ENCODE assay signal across 8 mouse cellular contexts in the genomic region with DNA sequence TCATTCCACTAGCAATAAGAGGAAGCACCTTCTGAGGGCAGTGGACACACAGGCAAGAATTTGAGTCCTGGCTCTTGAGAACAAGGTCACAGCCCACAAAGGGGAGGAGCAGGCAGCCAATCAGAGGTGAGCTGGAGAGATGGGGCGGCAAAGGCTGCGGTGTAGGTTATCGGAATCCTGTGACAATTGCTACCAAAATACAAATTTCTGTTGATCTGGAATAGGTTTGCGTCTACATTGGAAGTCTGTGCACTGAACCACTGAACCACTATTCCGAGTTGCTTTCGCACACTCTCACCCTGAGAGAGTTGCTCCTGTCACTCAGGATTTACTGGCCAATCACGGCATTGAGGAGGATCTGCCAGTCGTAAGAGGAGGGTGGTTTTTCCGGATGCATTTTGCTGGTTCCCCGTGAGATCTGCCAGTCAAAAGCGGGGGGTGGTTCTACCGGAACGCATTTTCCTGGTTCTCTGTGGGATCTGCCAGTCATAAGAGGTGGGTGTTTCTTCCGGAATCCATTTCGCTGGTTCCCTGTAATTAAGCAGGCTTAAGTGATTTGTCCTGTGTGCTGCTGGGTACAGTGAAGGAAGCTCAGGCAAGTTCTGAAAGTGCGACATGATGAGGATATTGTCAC. TPM values are rescaled to one million over a fixed set of nuclear protein-coding genes. Genes with fewer than 3 reads are reported as not detected.
DNase-seq lines count a peak whose midpoint lies in the region; ATAC-seq and TF ChIP-seq lines count a peak whose summit lies in the region.
"Not testable (repeated sequence)": the region's sequence is repeated elsewhere in the genome, so short reads cannot be mapped to it uniquely, and the experiment has no call there.

No protein-coding gene starts in this region.

- TF ChIP-seq POLR2A in ES-Bruce4 (IDR thresholded peaks at IDR 0.05; ENCODE audit: insufficient read depth, low read length), result not testable (repeated sequence)

- intact Hi-C loops in heart, postnatal 10 days (cut with DNase I), result loop anchor here (10.0 kb wide), 1 partner anchor 370 kb away; the partner anchor contains the start of gene Riok2

- peak overlapping the region; percentile 73 for H3K9ac ChIP-seq in ES-Bruce4 (ENCODE audit: low read depth, poor library complexity, severe bottlenecking)
- peak overlapping the region; percentile 35 for H3K9ac ChIP-seq in forebrain, embryonic 13.5 days
- peak overlapping the region; percentile 50 for H3K9ac ChIP-seq in liver, postnatal 0 days (replicated peaks)
- peak overlapping the region; percentile 39; the same call in 1 of the 2 replicates for H3K9ac ChIP-seq in neural tube, embryonic 14.5 days (replicated peaks; ENCODE audit: low read depth, low read length)

- not testable (repeated sequence) for H3K9me3 ChIP-seq in ES-Bruce4 (replicated peaks; ENCODE audit: control insufficient read depth, insufficient read depth, low read length, poor library complexity, severe bottlenecking); forebrain, embryonic 13.5 days (replicated peaks); liver, postnatal 0 days (ENCODE audit: low read length); neural tube, embryonic 14.5 days (ENCODE audit: control insufficient read depth, low read length)

- H3K27me3 ChIP-seq in ES-Bruce4 (ENCODE audit: control insufficient read depth, insufficient read depth, low read length, poor library complexity, severe bottlenecking); forebrain, embryonic 13.5 days; liver, postnatal 0 days (ENCODE audit: insufficient read depth, low read length); neural tube, embryonic 14.5 days (ENCODE audit: control insufficient read depth, insufficient read depth, low read length): not testable (repeated sequence)

- WGBS in forebrain, embryonic 13.5 days, result 1% methylated on average over 16 of the region's 16 CpGs
- WGBS in large intestine, adult 2 months, result 1% methylated on average over 16 of the region's 16 CpGs
- WGBS in liver, postnatal 0 days (ENCODE audit: insufficient replicate concordance), result 3% methylated on average over 16 of the region's 16 CpGs
- WGBS in neural tube, embryonic 14.5 days, result 4% methylated on average over 16 of the region's 16 CpGs

- peak overlapping the region; percentile 55 for H3K4me2 ChIP-seq in forebrain, embryonic 13.5 days
- peak overlapping the region; percentile 62 for H3K4me2 ChIP-seq in liver, postnatal 0 days (ENCODE audit: low read depth, low read length)
- H3K4me2 ChIP-seq in neural tube, embryonic 14.5 days (ENCODE audit: low read depth, low read length), result peak overlapping the region; percentile 55

- H3K36me3 ChIP-seq in ES-Bruce4 (ENCODE audit: control insufficient read depth, insufficient read depth, low read length, poor library complexity, severe bottlenecking); forebrain, embryonic 13.5 days (ENCODE audit: poor library complexity, severe bottlenecking); liver, postnatal 0 days (replicated peaks; ENCODE audit: insufficient read depth, low read length); neural tube, embryonic 14.5 days (ENCODE audit: control insufficient read depth, insufficient read depth, low read length): not testable (repeated sequence)

- peak; percentile 93 to 94 for DNase-seq in heart, postnatal 10 days
- DNase-seq in large intestine, adult 2 months (ENCODE audit: low read depth, low spot score), result peak; percentile 90
- DNase-seq in liver, postnatal 0 days, result peak; percentile 87
- peak; percentile 81 for DNase-seq in testis, postnatal 10 days (ENCODE audit: low spot score)

- not testable (repeated sequence) for H3K27ac ChIP-seq in ES-Bruce4 (ENCODE audit: insufficient read depth, low read length); forebrain, embryonic 13.5 days; neural tube, embryonic 14.5 days (ENCODE audit: low read depth, low read length)
- H3K27ac ChIP-seq in liver, postnatal 0 days (ENCODE audit: low read depth), result peak overlapping the region; percentile 52

- not testable (repeated sequence) for TF ChIP-seq CTCF in ES-Bruce4 (IDR thresholded peaks at IDR 0.05; ENCODE audit: low read depth, low read length)
- peak; percentile 25; the same call in 1 of the 2 replicates for TF ChIP-seq CTCF in liver, postnatal 0 days (IDR thresholded peaks at IDR 0.05; ENCODE audit: low read depth)

- ATAC-seq in cerebellum, adult (ENCODE audit: insufficient number of reproducible peaks, low FRiP score, low TSS enrichment), result peak; percentile 100
- peak; percentile 100 for ATAC-seq in forebrain, embryonic 13.5 days
- ATAC-seq in liver, postnatal 0 days, result peak; percentile 100
- ATAC-seq in neural tube, embryonic 14.5 days (ENCODE audit: low read depth), result peak; percentile 100

- not testable (repeated sequence) for H3K4me1 ChIP-seq in ES-Bruce4 (ENCODE audit: control insufficient read depth, insufficient read depth, low read length); forebrain, embryonic 13.5 days; liver, postnatal 0 days (ENCODE audit: insufficient read depth); neural tube, embryonic 14.5 days (ENCODE audit: control insufficient read depth, insufficient read depth, low read length)

- TF ChIP-seq EP300 in ES-Bruce4 (IDR thresholded peaks at IDR 0.05; ENCODE audit: insufficient read depth, low read depth, low read length); liver, postnatal 0 days (IDR thresholded peaks at IDR 0.05; ENCODE audit: low read depth): not testable (repeated sequence)

- H3K4me3 ChIP-seq in ES-Bruce4 (ENCODE audit: low read depth, low read length), result peak overlapping the region; percentile 87
- H3K4me3 ChIP-seq in forebrain, embryonic 13.5 days, result peak overlapping the region; percentile 42
- peak overlapping the region; percentile 52 for H3K4me3 ChIP-seq in liver, postnatal 0 days (ENCODE audit: low read depth, low read length)
- peak overlapping the region; percentile 44 for H3K4me3 ChIP-seq in neural tube, embryonic 14.5 days (ENCODE audit: low read depth, low read length)

RNA-seq across cellular contexts. Expression of gene Zfp960, which starts 59.2 kb away (rescaled TPM):
- polyA plus RNA-seq in ES-Bruce4 (2011; ENCODE audit: insufficient read depth, insufficient read length, low read depth, missing spikeins), result 23.3 and 25.6 TPM in 2 replicates
- polyA plus RNA-seq in forebrain, embryonic 13.5 days (2015; fragmentation: Nextera tagmentation; extraction: Ambion mirVana), result 3.1 and 4.2 TPM in 2 replicates
- 1 to 10 TPM; 7.0 to 8.3 TPM for total RNA-seq in heart, postnatal 10 days (2021)
- 0.21 and 0.40 TPM in 2 replicates for polyA plus RNA-seq in large intestine, adult 2 months (2012; rRNA removed)
- polyA plus RNA-seq in liver, postnatal 0 days (2015; fragmentation: Nextera tagmentation; extraction: Ambion mirVana), result 1.5 TPM in 2 replicates
- polyA plus RNA-seq in neural tube, embryonic 14.5 days (2014; fragmentation: Nextera tagmentation; extraction: Ambion mirVana), result 3.1 and 4.1 TPM in 2 replicates
